Mouse (Mus musculus): ENCODE results near the gene Esrp2.

GRCm38 (mm10) chr8:106150653-106151000 is 13.9 kb upstream of the Esrp2 start:
- no peak for TF ChIP-seq CTCF (conservative IDR thresholded peaks at IDR 0.05; ENCODE audit: insufficient read depth, insufficient read length, low read depth, low read length)
- TF ChIP-seq POLR2A (IDR thresholded peaks at IDR 0.05; ENCODE audit: low read depth, low read length): no peak

Data from kidney, adult 2 months (tissue).